Mouse (Mus musculus) urinary bladder, postnatal 14 days (tissue): ENCODE data around the gene Fbxw22.
"Not testable (repeated sequence)": the region's sequence is repeated elsewhere in the genome, so short reads cannot be mapped to it uniquely, and the experiment has no call there.

Source experiments
- DNase-seq: peaks from one replicate; pipeline ENCODE4 v3.0.0; 2021; ENCODE audit warnings: low spot score

Gene Fbxw22

GRCm38 (mm10) chr9:109404196-109404595, at the start of gene Fbxw22:
Gene Fbxw22 (minus strand): TSS chr9:109404296.
- not testable (repeated sequence) for DNase-seq

DNA sequence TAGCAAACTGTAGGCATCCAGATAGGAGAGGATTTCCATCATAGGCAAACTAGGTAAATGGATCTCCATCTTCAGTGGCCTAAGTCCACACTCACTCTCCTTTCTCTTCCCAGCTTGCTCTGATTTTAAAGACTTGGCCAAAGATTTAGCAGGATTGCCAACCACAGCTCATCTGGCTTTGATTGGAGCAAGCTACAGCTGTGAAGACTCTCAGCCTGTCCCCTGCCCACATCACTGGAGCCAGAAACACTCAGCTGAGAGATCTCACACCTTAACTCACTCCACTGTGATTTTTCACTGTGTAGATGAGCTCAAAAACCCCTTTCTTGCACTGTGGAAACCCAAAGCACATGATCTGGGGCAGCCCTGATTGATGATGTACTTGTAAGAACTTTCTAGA, 44.9 kb upstream of the Fbxw22 start, which contains the start of gene Fbxw16:
Gene Fbxw16 (minus strand): TSS at position 101 of the 400 bp plus-strand sequence.
- DNase-seq: no peak

GRCm38 (mm10) chr9:109432956-109433355, 28.9 kb upstream of the Fbxw22 start:
- no peak for DNase-seq

- not testable (repeated sequence) for DNase-seq
Measured at GRCm38 (mm10) chr9:109339559-109339958, 64.5 kb downstream of the Fbxw22 start, which contains the start of gene Fbxw28. Gene Fbxw28 (minus strand): TSS chr9:109339659.
